Mouse (Mus musculus) intestine, embryonic 14.5 days (tissue): ENCODE measurements around the gene Mgat4d. TPM values are rescaled to one million over a fixed set of nuclear protein-coding genes. Genes with fewer than 3 reads are reported as not detected.
"Not testable (repeated sequence)": the region's sequence is repeated elsewhere in the genome, so short reads cannot be mapped to it uniquely, and the experiment has no call there.

ENCODE experiments used
- ATAC-seq: fragments of 200-750 bp; cut with Nextera tagmentation; replicated peaks from 2 replicates; pipeline ENCODE4 v1.8.0; 2017; ENCODE audit warnings: low read depth, moderate number of reproducible peaks, moderate TSS enrichment, moderate library complexity; ENCODE audit not compliant: low FRiP score, low TSS enrichment
- DNase-seq: peaks from one replicate; pipeline ENCODE4 v3.0.0-alpha.2; 2018; ENCODE audit warnings: low spot score
- H3K27ac ChIP-seq: fragments of 300-500 bp; sonication (generic); 2 replicates; pipeline ENCODE4 v1.5.1; 2014; ENCODE audit warnings: low read depth, mild to moderate bottlenecking, control low read depth
- H3K27me3 ChIP-seq: fragments of 300-500 bp; sonication (generic); replicated peaks from 2 replicates; pipeline ENCODE4 v1.6.1; 2014; ENCODE audit warnings: low read length, control low read depth; ENCODE audit not compliant: control insufficient read depth, insufficient read depth
- H3K36me3 ChIP-seq: fragments of 300-500 bp; sonication (generic); 2 replicates; pipeline ENCODE4 v1.6.1; 2014; ENCODE audit warnings: low read length, control low read depth; ENCODE audit not compliant: control insufficient read depth, insufficient read depth
- H3K4me1 ChIP-seq: fragments of 300-500 bp; sonication (generic); replicated peaks from 2 replicates; pipeline ENCODE4 v1.6.1; 2014; ENCODE audit warnings: low read length, control low read depth, mixed read lengths; ENCODE audit not compliant: control insufficient read depth, insufficient read depth
- H3K4me2 ChIP-seq: fragments of 300-500 bp; sonication (generic); 2 replicates; pipeline ENCODE4 v1.6.1; 2014; ENCODE audit warnings: low read length
- H3K4me3 ChIP-seq: fragments of 300-500 bp; sonication (generic); 2 replicates; pipeline ENCODE4 v1.5.1; 2014; ENCODE audit warnings: low read depth, low read length, control low read depth, mixed read lengths
- H3K9ac ChIP-seq: fragments of 300-500 bp; sonication (generic); 2 replicates; pipeline ENCODE4 v1.6.1; 2014; ENCODE audit warnings: mild to moderate bottlenecking, low read length
- H3K9me3 ChIP-seq: fragments of 300-500 bp; sonication (generic); 2 replicates; pipeline ENCODE4 v1.6.1; 2016; ENCODE audit warnings: low read length, control low read depth; ENCODE audit not compliant: control insufficient read depth
- WGBS: fragments of 180-500 bp; shearing (Covaris S2); extraction: QIAGEN DNeasy Blood & Tissue Kit; methylation state at CpG from one replicate; pipeline ENCODE4 v1.1.7; 2014; 5-methylcytosine and 5-hydroxymethylcytosine counted together
- polyA plus RNA-seq: library from polyadenylated mRNA; unstranded; fragments of >200 nt; fragmentation: Nextera tagmentation; extraction: Ambion mirVana; gene quantifications from 2 replicates; pipeline ENCODE4 v1.2.1, GENCODE M21; 2014

Mgat4d gene
- polyA plus RNA-seq: not detected in 2 replicates

GRCm38 (mm10) chr8:83348263-83348662, at the start of gene Mgat4d:
Gene Mgat4d, plus strand, starts transcription at chr8:83348471.
- Histone ChIP-seq H3K4me1 (no peaks in the 10 kb centered on the region), H3K36me3 (no peaks in the 10 kb centered on the region), H3K9me3 (no peaks in the 10 kb centered on the region), H3K4me2 (no peak within 1 kb of the TSS), H3K27ac (no peak within 1 kb of the TSS), H3K27me3 (no peaks in the 10 kb centered on the region), H3K4me3 (no peak within 1 kb of the TSS), H3K9ac (no peak within 1 kb of the TSS)
- ATAC-seq (no peak), DNase-seq (no peak)
- WGBS: 77% methylated on average over 18 of the region's 18 CpGs

GRCm38 (mm10) chr8:83300135-83300534, 48.1 kb upstream of the Mgat4d start:
- H3K36me3 ChIP-seq: no peaks in the 10 kb centered on the region
- ATAC-seq (no peak), DNase-seq (no peak)
- H3K4me3 ChIP-seq: no peak overlapping the region
- no peaks in the 10 kb centered on the region for H3K9me3 ChIP-seq
- no peaks in the 10 kb centered on the region for H3K4me1 ChIP-seq
- no peak overlapping the region for H3K27ac ChIP-seq
- H3K9ac ChIP-seq: no peak overlapping the region
- no peak overlapping the region for H3K4me2 ChIP-seq
- no peaks in the 10 kb centered on the region for H3K27me3 ChIP-seq
- WGBS: 69% methylated on average over 1 of the region's 1 CpGs

GRCm38 (mm10) chr8:83304946-83305345, 43.3 kb upstream of the Mgat4d start:
- 91% methylated on average over 1 of the region's 1 CpGs for WGBS
- Histone ChIP-seq H3K4me1 (no peaks in the 10 kb centered on the region), H3K9me3 (no peaks in the 10 kb centered on the region), H3K4me2 (no peak overlapping the region), H3K36me3 (no peaks in the 10 kb centered on the region), H3K9ac (no peak overlapping the region), H3K4me3 (no peak overlapping the region), H3K27me3 (no peaks in the 10 kb centered on the region), H3K27ac (no peak overlapping the region)
- DNase-seq (no peak), ATAC-seq (no peak)

GRCm38 (mm10) chr8:83309836-83310235, 38.4 kb upstream of the Mgat4d start:
- Histone ChIP-seq H3K4me2 (no peak overlapping the region), H3K4me3 (no peak overlapping the region), H3K4me1 (no peaks in the 10 kb centered on the region), H3K27ac (no peak overlapping the region), H3K9me3 (no peaks in the 10 kb centered on the region), H3K9ac (no peak overlapping the region), H3K36me3 (no peaks in the 10 kb centered on the region; the same call in 1 of the 2 replicates), H3K27me3 (no peaks in the 10 kb centered on the region)
- no peak for ATAC-seq
- 90% methylated on average over 6 of the region's 6 CpGs for WGBS
- no peak for DNase-seq

GRCm38 (mm10) chr8:83315084-83315483, 33.2 kb upstream of the Mgat4d start:
- not testable (repeated sequence) for H3K4me2 ChIP-seq
- 82% methylated on average over 4 of the region's 4 CpGs for WGBS

GRCm38 (mm10) chr8:83315691-83316090, 32.6 kb upstream of the Mgat4d start:
- H3K9me3 ChIP-seq: no peaks in the 10 kb centered on the region
- no peak overlapping the region for H3K9ac ChIP-seq
- ATAC-seq (no peak), DNase-seq (no peak)
- no peaks in the 10 kb centered on the region for H3K27me3 ChIP-seq
- H3K27ac ChIP-seq: no peak overlapping the region
- H3K4me3 ChIP-seq: no peak overlapping the region
- H3K4me1 ChIP-seq: no peaks in the 10 kb centered on the region
- H3K4me2 ChIP-seq: no peak overlapping the region
- H3K36me3 ChIP-seq: peaks cover 39% of the 10 kb centered on the region
- WGBS: 86% methylated on average over 2 of the region's 2 CpGs

More at GRCm38 (mm10) chr8:83315084-83315483, 33.2 kb upstream of the Mgat4d start:
- not testable (repeated sequence) for H3K27me3 ChIP-seq, H3K4me1 ChIP-seq, H3K9ac ChIP-seq, H3K4me3 ChIP-seq, ATAC-seq, H3K27ac ChIP-seq, DNase-seq, H3K9me3 ChIP-seq
- H3K36me3 ChIP-seq: peaks cover 38% of the 10 kb centered on the region

GRCm38 (mm10) chr8:83320543-83320942, 27.7 kb upstream of the Mgat4d start:
- DNase-seq (no peak), ATAC-seq (no peak)
- no peak overlapping the region for H3K4me2 ChIP-seq
- H3K4me3 ChIP-seq: no peak overlapping the region
- H3K9ac ChIP-seq: no peak overlapping the region
- peaks cover 59% of the 10 kb centered on the region for H3K36me3 ChIP-seq
- no peaks in the 10 kb centered on the region for H3K9me3 ChIP-seq
- H3K27me3 ChIP-seq: no peaks in the 10 kb centered on the region
- H3K27ac ChIP-seq: no peak overlapping the region
- H3K4me1 ChIP-seq: no peaks in the 10 kb centered on the region
- 76% methylated on average over 3 of the region's 3 CpGs for WGBS

- 96% methylated on average over 6 of the region's 6 CpGs for WGBS
- no peak for DNase-seq
- ATAC-seq: no peak
Measured at GRCm38 (mm10) chr8:83322374-83322773, 25.9 kb upstream of the Mgat4d start.

GRCm38 (mm10) chr8:83323056-83323455, 25.2 kb upstream of the Mgat4d start:
- no peak for ATAC-seq
- Histone ChIP-seq H3K9me3 (no peaks in the 10 kb centered on the region), H3K36me3 (peaks cover 44% of the 10 kb centered on the region), H3K4me3 (no peak overlapping the region), H3K4me2 (no peak overlapping the region), H3K27me3 (no peaks in the 10 kb centered on the region), H3K9ac (no peak overlapping the region), H3K4me1 (no peaks in the 10 kb centered on the region), H3K27ac (no peak overlapping the region)
- WGBS: 77% methylated on average over 2 of the region's 2 CpGs
- DNase-seq: no peak

More at GRCm38 (mm10) chr8:83322374-83322773, 25.9 kb upstream of the Mgat4d start:
- H3K4me1 ChIP-seq: no peaks in the 10 kb centered on the region
- no peak overlapping the region for H3K4me2 ChIP-seq
- no peak overlapping the region for H3K9ac ChIP-seq
- no peaks in the 10 kb centered on the region for H3K9me3 ChIP-seq
- H3K27ac ChIP-seq: no peak overlapping the region
- H3K27me3 ChIP-seq: no peaks in the 10 kb centered on the region
- no peak overlapping the region for H3K4me3 ChIP-seq
- peaks cover 47% of the 10 kb centered on the region for H3K36me3 ChIP-seq
